Comparison of ENCODE assay signal across 10 mouse cellular contexts in the genomic region with DNA sequence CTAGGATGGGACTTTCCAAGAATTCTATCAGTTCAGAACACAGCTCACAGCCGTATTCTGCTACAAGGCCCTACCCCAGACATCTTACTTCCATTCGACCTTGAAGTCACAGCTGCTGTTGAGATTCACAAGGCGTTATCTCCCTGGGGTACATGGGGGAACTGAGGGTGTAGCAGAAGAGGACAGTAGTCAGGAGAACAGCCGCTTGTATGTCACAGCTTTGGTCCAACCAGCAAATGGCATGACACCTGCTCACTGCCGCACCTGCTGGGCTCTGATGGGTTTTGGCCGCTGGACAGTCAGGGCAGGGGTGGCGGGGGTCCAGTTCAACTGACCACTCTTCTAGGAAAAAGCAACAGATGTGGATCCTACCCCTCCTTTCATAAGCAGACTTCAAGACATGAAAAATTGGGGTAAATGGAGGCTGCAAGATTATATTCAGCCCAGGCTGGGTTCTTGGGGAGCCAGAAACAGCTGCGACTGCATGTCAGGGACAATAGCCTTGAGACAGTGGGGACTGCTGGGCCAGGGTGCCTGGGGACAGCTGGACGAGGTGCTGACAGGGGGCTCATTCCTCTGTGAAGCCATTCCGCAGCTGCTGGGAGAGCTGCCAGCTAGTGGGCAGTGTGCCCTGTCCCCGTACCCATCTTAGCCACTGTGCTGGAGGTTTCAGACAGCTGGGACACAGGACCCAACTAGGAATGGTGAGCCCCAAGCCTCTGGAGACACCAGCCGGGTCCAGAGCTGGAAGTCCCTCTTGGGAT. TPM values are rescaled to one million over a fixed set of nuclear protein-coding genes. Genes with fewer than 3 reads are reported as not detected.
DNase-seq lines count a peak whose midpoint lies in the region; ATAC-seq and TF ChIP-seq lines count a peak whose summit lies in the region.
"Had no signal": no experiment of that assay in that cellular context is flagged by ENCODE, and none has a peak within 500 bp of the region (broad histone marks: within the 10 kb centered on the region; RNA-seq: fewer than 3 reads in every experiment).

No protein-coding gene starts in this region.

- intact Hi-C loops in heart, adult 2 months (cut with DNase I), result no loop called here

- peak overlapping the region; percentile 60; the same call in 1 of the 2 replicates for H3K27ac ChIP-seq in heart, embryonic 10.5 days
- no peak overlapping the region for H3K27ac ChIP-seq in heart, adult 2 months
- H3K27ac ChIP-seq in liver, postnatal 0 days (ENCODE audit: low read depth), result peak overlapping the region; percentile 4; the same call in 1 of the 2 replicates
- H3K27ac ChIP-seq in cortical plate, adult 2 months (ENCODE audit: insufficient read depth, low read length), result 0 out of 2 replicates have a peak overlapping the region, but pooled peaks have one; percentile 13

- TF ChIP-seq EP300 in heart, adult 2 months (IDR thresholded peaks at IDR 0.05; ENCODE audit: insufficient read depth, low read depth, low read length), result no peak
- no peak for TF ChIP-seq EP300 in liver, postnatal 0 days (IDR thresholded peaks at IDR 0.05; ENCODE audit: low read depth)

- no peak overlapping the region for H3K4me2 ChIP-seq in liver, postnatal 0 days (ENCODE audit: low read depth, low read length)

- no peak for TF ChIP-seq POLR2A in heart, adult 2 months (IDR thresholded peaks at IDR 0.05; ENCODE audit: insufficient read depth, low read depth, low read length)
- TF ChIP-seq POLR2A in cortical plate, adult 2 months (IDR thresholded peaks at IDR 0.05; ENCODE audit: extremely low read depth, insufficient read depth, low read length), result no peak

- peaks cover 44% of the 10 kb centered on the region for H3K4me1 ChIP-seq in heart, embryonic 10.5 days
- H3K4me1 ChIP-seq in heart, adult 2 months (ENCODE audit: control insufficient read depth, insufficient read depth, low read length), result no peaks in the 10 kb centered on the region; the same call in none of the 2 replicates
- H3K4me1 ChIP-seq in liver, postnatal 0 days (ENCODE audit: insufficient read depth), result peaks cover 10% of the 10 kb centered on the region
- peaks cover 2% of the 10 kb centered on the region; the same call in 1 of the 2 replicates for H3K4me1 ChIP-seq in cortical plate, adult 2 months (ENCODE audit: control insufficient read depth, insufficient read depth, low read length)

- DNase-seq in heart, embryonic 10.5 days (ENCODE audit: low spot score), result no peak
- no peak for DNase-seq in heart, adult 2 months
- DNase-seq in liver, postnatal 0 days, result no peak
- DNase-seq in liver, result no peak
- DNase-seq in layer of hippocampus, postnatal 10 days (ENCODE audit: low spot score in 2 of 2), result peak; percentile 61 to 71
- DNase-seq in c-Kit-positive CD71-positive TER-119-positive erythroid progenitor cells, embryonic 14.5 days (ENCODE audit: low spot score), result no peak
- DNase-seq: kidney, adult 9 months; lung, postnatal 36 days had no signal

- 52% methylated on average over 12 of the region's 12 CpGs for WGBS in heart, embryonic 10.5 days
- WGBS in heart, adult 2 months, result 52% methylated on average over 12 of the region's 12 CpGs
- 69% methylated on average over 12 of the region's 12 CpGs for WGBS in liver, postnatal 0 days (ENCODE audit: insufficient replicate concordance)

- ATAC-seq in liver, postnatal 0 days, result no peak
- no peak for ATAC-seq in erythroblast, adult 5-6 weeks (replicated peaks; ENCODE audit: low FRiP score, poor library complexity, severe bottlenecking)

- peaks cover 40% of the 10 kb centered on the region for H3K27me3 ChIP-seq in heart, embryonic 10.5 days (ENCODE audit: insufficient read depth, poor library complexity, severe bottlenecking)
- peaks cover 3% of the 10 kb centered on the region for H3K27me3 ChIP-seq in heart, adult 2 months (ENCODE audit: control insufficient read depth, insufficient read depth, low read length)
- H3K27me3 ChIP-seq in liver, postnatal 0 days (ENCODE audit: insufficient read depth, low read length), result peaks cover 29% of the 10 kb centered on the region

- TF ChIP-seq CTCF in heart, adult 2 months (IDR thresholded peaks at IDR 0.05), result no peak
- TF ChIP-seq CTCF in liver, postnatal 0 days (IDR thresholded peaks at IDR 0.05; ENCODE audit: low read depth), result no peak
- no peak for TF ChIP-seq CTCF in cortical plate, adult 2 months (IDR thresholded peaks at IDR 0.05; ENCODE audit: extremely low read depth, insufficient read depth, low read length)

- H3K4me3 ChIP-seq in heart, embryonic 10.5 days, result no peak overlapping the region; the same call in 1 of the 2 replicates
- H3K4me3 ChIP-seq in heart, adult 2 months, result no peak overlapping the region
- H3K4me3 ChIP-seq in liver, postnatal 0 days (ENCODE audit: low read depth, low read length), result no peak overlapping the region
- no peak overlapping the region for H3K4me3 ChIP-seq in cortical plate, adult 2 months (ENCODE audit: insufficient read depth, low read length)

- no peaks in the 10 kb centered on the region for H3K79me2 ChIP-seq in heart, adult 2 months (replicated peaks; ENCODE audit: control insufficient read depth, insufficient read depth, low read length)

- peaks cover 4% of the 10 kb centered on the region; the same call in 1 of the 2 replicates for H3K36me3 ChIP-seq in heart, embryonic 10.5 days
- no peaks in the 10 kb centered on the region for H3K36me3 ChIP-seq in heart, adult 2 months (ENCODE audit: control insufficient read depth, insufficient read depth, low read length)
- H3K36me3 ChIP-seq in liver, postnatal 0 days (replicated peaks; ENCODE audit: insufficient read depth, low read length), result no peaks in the 10 kb centered on the region; the same call in 1 of the 2 replicates

- H3K9ac ChIP-seq in heart, adult 2 months (ENCODE audit: low read depth, low read length), result no peak overlapping the region
- no peak overlapping the region for H3K9ac ChIP-seq in liver, postnatal 0 days (replicated peaks)

- no peaks in the 10 kb centered on the region for H3K9me3 ChIP-seq in heart, embryonic 10.5 days
- no peaks in the 10 kb centered on the region for H3K9me3 ChIP-seq in liver, postnatal 0 days (ENCODE audit: low read length)

RNA-seq across cellular contexts. Expression of a gene that starts 3.5 kb away (rescaled TPM):
- 36.8 and 43.1 TPM in 2 replicates for polyA plus RNA-seq in heart, embryonic 10.5 days (2016; fragmentation: Nextera tagmentation; extraction: Ambion mirVana)
- 10 to 100 TPM; 28.7 to 33.5 TPM for total RNA-seq in heart, adult 2 months (2021)
- 32.7 and 41.8 TPM in 2 replicates for polyA plus RNA-seq in heart, adult 2 months (2012; rRNA removed)
- 11.9 and 12.5 TPM in 2 replicates for polyA plus RNA-seq in liver, postnatal 0 days (2015; fragmentation: Nextera tagmentation; extraction: Ambion mirVana)
- 17.2 and 17.9 TPM in 2 replicates for polyA plus RNA-seq in cortical plate, adult 2 months (2012; rRNA removed)
- 10 to 100 TPM; 23.1 to 26.4 TPM for total RNA-seq in layer of hippocampus, postnatal 10 days (2021)
- 2.7 and 7.1 TPM in 2 replicates for total RNA-seq in erythroblast, adult 5-6 weeks (2015; ENCODE audit: low replicate concordance)
- 1.5 and 1.8 TPM in 2 replicates for total RNA-seq in erythroblast, adult 5-6 weeks (2017; ENCODE audit: low replicate concordance)

RNA-seq across cellular contexts. Expression of a gene that starts 4.9 kb away (rescaled TPM):
- polyA plus RNA-seq in heart, embryonic 10.5 days (2016; fragmentation: Nextera tagmentation; extraction: Ambion mirVana), result 2.0 and 3.6 TPM in 2 replicates
- total RNA-seq in heart, adult 2 months (2021), result under 1 TPM; 0.30 to 0.44 TPM
- 0.57 and 0.67 TPM in 2 replicates for polyA plus RNA-seq in heart, adult 2 months (2012; rRNA removed)
- polyA plus RNA-seq in liver, postnatal 0 days (2015; fragmentation: Nextera tagmentation; extraction: Ambion mirVana), result 0.08 TPM in 1 of 2 replicates, not detected in the other
- polyA plus RNA-seq in cortical plate, adult 2 months (2012; rRNA removed), result 42.5 and 51.6 TPM in 2 replicates
- 10 to 100 TPM; 62.7 to 66.3 TPM for total RNA-seq in layer of hippocampus, postnatal 10 days (2021)
- not detected in 2 replicates for total RNA-seq in erythroblast, adult 5-6 weeks (2015; ENCODE audit: low replicate concordance)
- 0.17 TPM in 1 of 2 replicates, not detected in the other for total RNA-seq in erythroblast, adult 5-6 weeks (2017; ENCODE audit: low replicate concordance)

Comparison
In these comparisons a context has a peak if more than half of its experiments do, and no peak if none do; other contexts are left out.
1. DNase-seq: peak in layer of hippocampus, postnatal 10 days (2 of 2); none in heart, embryonic 10.5 days (single experiment), heart, adult 2 months (0 of 2), liver, postnatal 0 days (single experiment), liver (single experiment) and c-Kit-positive CD71-positive TER-119-positive erythroid progenitor cells, embryonic 14.5 days (single experiment).